Mouse (Mus musculus) cerebral cortex, adult 2 months (tissue): ENCODE measurements around the gene Cend1.

ENCODE experiments used
- WGBS: fragments of 180-500 bp; shearing (Covaris S2); methylation state at CpG from one replicate; pipeline ENCODE4 v1.1.7; 2018; 5-methylcytosine and 5-hydroxymethylcytosine counted together

Cend1 gene

DNA sequence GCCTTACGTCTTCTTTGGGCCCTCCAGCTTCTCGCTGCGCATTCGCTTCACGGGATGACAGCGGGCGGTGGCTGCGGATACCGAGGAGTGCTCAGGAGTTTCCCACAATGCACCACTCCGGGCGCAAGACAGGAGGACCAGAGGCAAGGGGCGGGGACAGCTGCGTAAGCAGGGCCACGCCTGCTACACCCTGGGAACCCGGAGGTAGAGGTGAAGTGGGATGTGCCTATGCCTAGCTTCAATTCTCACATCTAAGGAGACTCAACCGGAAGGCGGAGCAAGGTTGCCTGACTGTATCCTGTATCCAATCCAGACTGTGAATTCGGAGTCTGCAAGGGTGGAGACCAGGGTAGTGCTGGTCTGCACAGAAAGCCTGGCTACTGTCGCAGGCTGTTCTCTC, at the start of gene Cend1:
Gene Cend1 (minus strand): TSS at position 182 of the 400 bp plus-strand sequence.
- WGBS, result 6% methylated on average over 19 of the region's 19 CpGs

DNA sequence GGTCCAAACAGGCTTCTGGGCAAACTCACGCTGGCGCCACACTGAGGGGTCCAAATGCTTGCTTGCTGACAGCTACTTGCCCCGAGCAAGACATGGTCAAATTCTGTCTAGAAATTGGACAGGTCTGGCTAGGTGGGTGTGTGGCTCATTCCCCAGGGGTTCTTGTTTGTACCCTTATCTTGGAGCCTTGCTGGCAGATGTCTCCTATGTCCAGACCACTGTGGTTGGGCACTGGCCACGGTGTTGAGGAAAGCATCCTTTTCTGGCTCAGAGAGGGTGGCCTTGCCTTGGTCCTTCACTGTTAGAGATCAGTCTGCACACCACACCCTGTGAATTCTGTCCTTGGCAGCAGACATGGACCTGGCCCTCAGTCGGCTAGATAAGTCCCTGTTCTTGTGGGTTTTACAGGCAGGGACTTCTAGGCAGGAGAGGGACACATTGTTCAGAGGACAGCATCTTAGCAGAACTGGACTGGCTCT, 49.0 kb upstream of the Cend1 start:
- 74% methylated on average over 5 of the region's 5 CpGs for WGBS

DNA sequence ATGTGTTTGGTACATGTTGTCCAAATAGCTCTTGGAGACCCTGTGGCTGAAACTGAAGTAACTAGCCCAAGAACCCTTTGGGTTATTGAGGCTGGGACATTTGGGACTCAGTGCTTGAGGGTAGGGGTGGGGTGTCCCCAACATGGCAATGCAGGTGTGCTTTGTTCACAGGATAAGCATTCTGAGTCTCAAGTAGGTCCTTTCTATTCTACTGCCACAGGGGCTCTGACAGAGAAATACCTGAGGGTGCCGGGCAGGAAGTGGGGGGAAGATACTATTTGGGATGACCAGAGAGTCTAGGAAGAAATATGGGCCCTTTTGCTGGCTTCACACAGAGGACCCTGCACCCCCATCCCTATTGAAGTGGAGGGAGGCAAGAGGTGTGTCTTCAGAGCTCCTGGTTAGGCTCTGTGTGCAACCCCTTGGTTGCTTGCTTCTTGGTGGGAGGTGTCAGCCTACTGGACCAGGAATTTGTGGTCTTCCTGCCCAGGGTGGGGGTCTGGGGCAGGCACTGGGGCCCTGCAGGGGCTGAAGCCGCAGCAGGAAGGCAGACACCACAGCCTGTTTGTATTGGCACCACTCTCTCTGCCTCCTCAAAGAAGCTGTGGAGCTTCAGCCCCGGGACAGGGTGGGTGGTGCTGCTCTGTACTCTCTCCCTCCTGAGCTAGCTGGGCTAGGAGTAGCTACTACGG, 48.4 kb upstream of the Cend1 start:
- 55% methylated on average over 4 of the region's 4 CpGs for WGBS

- 21% methylated on average over 7 of the region's 7 CpGs for WGBS
These were observed 47.7 kb upstream of the Cend1 start for GRCm38 (mm10) chr7:141476981-141477370.

GRCm38 (mm10) chr7:141476226-141476980, 47.1 kb upstream of the Cend1 start:
- 3% methylated on average over 17 of the region's 17 CpGs for WGBS

GRCm38 (mm10) chr7:141475805-141476158, 46.5 kb upstream of the Cend1 start:
- WGBS, result 3% methylated on average over 12 of the region's 12 CpGs

DNA sequence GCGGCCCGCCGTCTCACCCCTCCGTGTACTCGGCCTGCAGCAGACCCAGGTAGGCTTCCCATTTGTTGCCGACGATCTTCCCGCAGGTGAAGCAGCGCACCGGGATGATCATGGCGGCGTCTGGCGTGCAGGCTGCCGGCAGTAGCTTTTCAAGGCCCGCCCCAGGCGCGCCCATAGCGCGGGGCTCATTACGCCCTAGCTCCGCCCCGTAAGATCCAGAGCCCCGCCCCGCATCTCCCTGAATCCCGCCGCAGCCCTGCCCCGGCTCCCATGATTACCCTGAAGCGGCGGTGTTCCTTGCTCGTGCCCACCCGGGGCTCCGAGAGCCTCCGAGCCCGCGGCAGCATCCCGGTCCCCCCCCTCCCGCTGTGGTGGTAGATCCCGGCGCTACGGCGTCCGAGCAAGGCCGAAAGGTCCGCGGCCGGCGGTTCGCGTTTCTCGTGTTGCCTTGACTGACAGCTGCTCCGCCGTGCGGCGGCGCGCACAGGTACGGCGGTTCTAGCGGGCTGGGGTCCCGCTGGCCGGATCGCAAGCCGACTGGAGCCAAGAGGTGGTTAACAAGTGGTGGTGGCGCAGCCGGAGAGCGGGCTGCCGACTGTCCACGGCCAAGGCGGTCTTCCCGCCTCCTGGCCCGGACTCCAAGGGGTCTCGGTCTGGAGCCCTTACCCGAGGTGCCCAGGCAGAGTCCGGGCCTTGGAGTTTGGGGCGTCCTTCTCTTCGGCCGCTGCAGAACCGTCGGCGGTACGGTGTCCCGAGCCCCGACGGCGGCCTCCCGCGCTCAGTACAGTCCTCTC, 45.9 kb upstream of the Cend1 start, which contains the start of the genes Polr2l and Tspan4:
Gene Polr2l (minus strand): TSS at position 122 of the 794 bp plus-strand sequence.
Gene Tspan4 (plus strand): TSS at position 230 of the 794 bp plus-strand sequence.
- 1% methylated on average over 87 of the region's 87 CpGs for WGBS

GRCm38 (mm10) chr7:141474160-141474559, 44.9 kb upstream of the Cend1 start:
- WGBS, result 8% methylated on average over 5 of the region's 5 CpGs

- WGBS, result 84% methylated on average over 6 of the region's 6 CpGs
These were observed 43.5 kb upstream of the Cend1 start for GRCm38 (mm10) chr7:141472763-141473162.

DNA sequence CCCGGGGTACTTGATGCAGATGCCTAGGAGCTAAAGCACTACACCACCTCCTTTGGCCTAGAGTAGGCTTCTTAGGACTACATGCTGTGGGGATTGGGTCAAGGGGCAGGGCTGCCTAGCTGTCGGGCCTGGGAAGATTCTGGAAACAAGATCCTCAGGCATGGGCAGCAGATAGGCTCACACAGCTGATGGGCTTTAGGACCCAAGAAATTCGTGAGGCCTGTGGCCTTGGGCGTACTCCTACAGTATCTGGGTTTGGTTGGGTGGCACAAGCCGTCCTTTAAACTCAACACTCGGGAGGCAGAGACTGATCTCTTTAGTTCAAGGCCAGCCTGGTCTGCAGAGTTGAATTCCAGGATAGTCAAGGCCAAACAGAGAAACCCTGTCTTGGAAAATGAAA, 42.9 kb upstream of the Cend1 start:
- 80% methylated on average over 6 of the region's 6 CpGs for WGBS

DNA sequence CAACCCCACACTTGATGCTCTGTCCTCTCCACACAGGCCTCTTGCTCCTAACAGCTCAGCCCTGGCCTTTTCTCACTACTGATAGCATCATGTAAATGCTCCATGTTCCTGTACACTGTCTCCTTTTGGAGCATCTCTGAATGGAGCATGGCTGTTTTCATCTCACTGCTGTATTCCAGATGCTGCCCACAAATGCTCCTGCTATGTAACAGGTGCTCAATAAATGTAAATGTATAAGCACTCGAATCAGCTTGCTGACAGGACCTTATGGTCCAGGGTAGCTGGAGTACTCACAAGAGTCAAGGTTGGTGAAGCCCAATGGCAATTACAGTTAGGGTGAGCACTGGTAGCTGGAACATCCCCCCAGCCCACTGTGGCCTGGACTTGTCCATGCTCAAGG, 41.9 kb upstream of the Cend1 start:
- WGBS, result 74% methylated on average over 1 of the region's 1 CpGs

- 89% methylated on average over 10 of the region's 10 CpGs for WGBS
These were observed 41.3 kb upstream of the Cend1 start for GRCm38 (mm10) chr7:141470637-141470944.

DNA sequence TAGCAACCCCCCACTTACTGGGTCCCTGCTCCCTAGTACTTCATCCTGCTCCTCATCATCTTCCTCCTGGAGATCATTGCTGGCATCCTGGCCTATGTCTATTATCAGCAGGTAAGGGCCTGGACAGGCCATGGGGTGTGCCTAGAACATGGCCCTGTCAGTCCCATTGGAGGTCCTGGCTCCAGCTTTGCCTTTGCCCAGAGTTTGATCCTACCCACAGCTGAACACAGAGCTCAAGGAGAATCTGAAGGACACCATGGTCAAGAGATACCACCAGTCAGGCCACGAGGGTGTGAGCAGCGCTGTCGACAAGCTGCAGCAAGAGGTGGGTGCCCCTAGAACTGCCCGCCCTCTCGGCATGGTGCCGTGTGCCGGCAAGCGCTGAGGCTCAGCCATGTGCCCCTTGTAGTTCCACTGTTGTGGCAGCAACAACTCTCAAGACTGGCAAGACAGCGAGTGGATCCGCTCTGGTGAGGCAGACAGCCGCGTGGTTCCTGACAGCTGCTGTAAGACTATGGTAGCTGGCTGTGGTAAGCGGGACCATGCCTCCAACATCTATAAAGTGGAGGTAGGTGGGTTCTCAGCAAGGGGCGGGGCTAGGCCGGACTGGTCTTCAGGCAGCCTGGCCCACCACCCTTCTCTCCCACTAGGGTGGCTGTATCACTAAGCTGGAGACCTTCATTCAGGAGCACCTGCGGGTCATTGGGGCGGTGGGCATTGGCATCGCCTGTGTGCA, 40.8 kb upstream of the Cend1 start:
- 91% methylated on average over 18 of the region's 18 CpGs for WGBS

GRCm38 (mm10) chr7:141469352-141469751, 40.1 kb upstream of the Cend1 start:
- WGBS, result 75% methylated on average over 6 of the region's 6 CpGs

DNA sequence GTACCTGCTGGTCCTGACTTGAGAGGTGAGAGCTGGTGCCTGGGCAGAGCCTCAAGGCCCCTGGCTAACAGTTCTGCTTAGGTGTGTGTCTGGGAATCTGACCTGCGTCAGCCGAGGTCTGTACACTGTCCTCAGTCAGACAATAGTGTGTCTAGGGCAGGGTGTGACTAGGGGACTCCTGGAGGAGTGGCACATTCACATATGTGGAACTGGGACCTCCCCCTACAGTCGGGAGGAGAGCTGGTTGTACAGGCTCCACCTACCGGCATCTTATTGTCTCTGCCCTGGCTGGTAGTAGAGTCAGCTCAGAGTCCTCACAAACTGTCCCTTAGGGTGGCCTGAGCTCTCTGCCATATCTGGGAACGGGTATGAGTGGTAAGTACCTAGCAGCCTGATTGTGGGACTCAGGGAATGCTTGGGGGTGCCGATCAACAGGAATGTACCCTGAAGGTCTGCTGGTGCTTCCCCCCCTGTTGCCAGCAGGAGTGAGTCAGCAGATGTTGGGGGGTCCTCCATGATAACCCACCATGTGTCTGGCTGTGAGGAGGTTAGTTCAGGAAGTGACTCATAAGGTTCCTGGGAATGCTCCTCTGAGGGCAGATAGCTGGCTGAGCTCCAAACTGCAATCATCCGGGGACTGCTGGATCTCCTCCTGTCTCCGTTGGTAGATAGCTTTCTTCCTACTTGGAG, 39.4 kb upstream of the Cend1 start:
- 8% methylated on average over 8 of the region's 8 CpGs for WGBS

- WGBS, result 34% methylated on average over 5 of the region's 5 CpGs
These were observed 38.9 kb upstream of the Cend1 start for GRCm38 (mm10) chr7:141468164-141468521.

DNA sequence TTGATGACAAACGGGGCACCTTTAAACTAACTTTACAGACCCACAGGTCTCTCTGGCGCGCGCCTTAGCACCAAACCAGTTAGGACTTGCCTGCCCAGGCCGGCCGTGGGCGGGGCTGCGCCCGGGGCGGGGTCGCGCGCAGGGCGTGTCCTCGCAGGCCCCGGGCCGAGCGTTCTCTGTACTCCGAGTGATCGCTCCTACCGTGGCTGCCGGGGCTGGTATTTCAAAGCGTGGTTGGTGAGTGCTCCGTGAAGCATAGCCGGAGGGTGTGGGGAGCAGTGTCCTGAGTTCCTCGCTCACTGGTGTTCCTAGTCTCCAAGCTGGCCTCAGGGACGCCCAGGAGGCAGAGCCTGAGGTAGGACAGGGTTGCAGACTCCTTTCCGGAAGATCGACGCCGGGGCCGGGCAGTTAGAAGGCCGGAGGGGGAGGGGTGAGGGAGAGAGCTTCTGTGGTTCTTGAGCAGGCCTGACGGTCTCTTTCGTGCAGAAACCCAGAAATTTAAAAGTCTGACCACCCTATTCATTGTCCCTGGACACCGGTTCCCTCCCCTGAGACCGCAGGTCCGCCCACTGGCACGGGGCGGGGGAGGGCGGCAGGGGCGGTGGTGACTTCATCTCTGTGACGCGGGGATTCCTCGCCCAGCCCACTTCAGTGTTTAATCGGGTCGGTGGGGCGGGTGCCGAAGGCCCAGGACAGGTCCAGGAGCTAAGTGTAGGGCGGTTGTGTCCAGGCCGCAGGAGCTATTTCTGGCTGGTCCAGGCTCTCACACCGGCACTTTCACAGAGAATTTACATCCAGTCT, 38.1 kb upstream of the Cend1 start, which contains the start of gene Cd151:
Gene Cd151 (plus strand): TSS at position 163 of the 801 bp plus-strand sequence.
- WGBS, result 3% methylated on average over 52 of the region's 52 CpGs

DNA sequence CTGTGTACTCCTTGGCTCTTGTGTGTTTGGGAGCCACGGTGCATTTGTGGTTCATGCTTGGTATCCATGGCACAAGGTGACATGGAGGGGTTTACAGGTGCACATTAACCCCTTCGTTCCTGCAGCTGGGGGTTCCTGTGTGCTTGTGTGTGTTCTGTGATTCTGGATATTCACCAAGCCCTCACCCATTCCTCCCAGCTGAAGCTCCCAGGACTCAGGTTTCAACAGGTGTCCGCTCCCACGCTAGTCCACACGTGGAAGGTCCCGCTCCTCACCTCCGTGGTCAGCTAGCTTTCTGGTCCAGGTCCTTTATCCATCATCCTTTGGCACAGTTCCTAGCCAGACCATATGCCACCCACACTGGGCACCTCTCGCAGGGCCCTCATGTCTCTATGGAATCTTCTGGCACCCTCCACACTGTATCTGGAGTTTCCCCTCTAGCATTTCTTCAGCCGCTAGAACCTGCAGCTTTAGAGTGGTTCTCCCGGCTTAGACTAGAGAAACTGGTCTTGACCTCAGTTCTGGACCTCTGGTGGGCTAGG, 37.4 kb upstream of the Cend1 start:
- 70% methylated on average over 10 of the region's 10 CpGs for WGBS

GRCm38 (mm10) chr7:141466045-141466394, 36.7 kb upstream of the Cend1 start:
- WGBS, result 79% methylated on average over 7 of the region's 7 CpGs
